Comparison of ENCODE assay signal across 12 mouse cellular contexts in genomic region chr2:20964461-20964860, GRCm38 (mm10). TPM values are rescaled to one million over a fixed set of nuclear protein-coding genes. Genes with fewer than 3 reads are reported as not detected.
A peak's percentile ranks its signal among the peaks of the same experiment; 100 is the strongest.
DNase-seq lines count a peak whose midpoint lies in the region; ATAC-seq and TF ChIP-seq lines count a peak whose summit lies in the region.
"Had no signal": no experiment of that assay in that cellular context is flagged by ENCODE, and none has a peak within 500 bp of the region (broad histone marks: within the 10 kb centered on the region; RNA-seq: fewer than 3 reads in every experiment).

No protein-coding gene starts in this region.

- intact Hi-C loops in left cerebral cortex, adult 2 months (cut with DNase I): no loop called here

- H3K4me2 ChIP-seq in embryonic facial prominence, embryonic 12.5 days (replicated peaks): peak overlapping the region; percentile 15; the same call in 1 of the 2 replicates
- H3K4me2 ChIP-seq in hindbrain, embryonic 14.5 days (replicated peaks): peak overlapping the region; percentile 89
- peak overlapping the region; percentile 53 for H3K4me2 ChIP-seq in myocyte (ENCODE audit: low read depth)
- H3K4me2 ChIP-seq: limb, embryonic 13.5 days had no signal

- peaks cover 34% of the 10 kb centered on the region for H3K4me1 ChIP-seq in embryonic facial prominence, embryonic 12.5 days
- H3K4me1 ChIP-seq in embryonic facial prominence, embryonic 10.5 days: peaks cover 65% of the 10 kb centered on the region
- peaks cover 57% of the 10 kb centered on the region for H3K4me1 ChIP-seq in hindbrain, embryonic 14.5 days (replicated peaks; ENCODE audit: control insufficient read depth, insufficient read depth, low read length)

- TF ChIP-seq CTCF in left cerebral cortex, adult 2 months (IDR thresholded peaks at IDR 0.05): no peak

- no peak overlapping the region for H3ac ChIP-seq in myocyte (ENCODE audit: control insufficient read depth, insufficient read length)

- no peaks in the 10 kb centered on the region for H3K27me3 ChIP-seq in embryonic facial prominence, embryonic 12.5 days
- no peaks in the 10 kb centered on the region for H3K27me3 ChIP-seq in embryonic facial prominence, embryonic 10.5 days (replicated peaks; ENCODE audit: low read depth, poor library complexity, severe bottlenecking)
- no peaks in the 10 kb centered on the region for H3K27me3 ChIP-seq in hindbrain, embryonic 14.5 days (ENCODE audit: control insufficient read depth, insufficient read depth, low read length)
- H3K27me3 ChIP-seq in myocyte (ENCODE audit: control insufficient read depth, insufficient read depth, insufficient read length): no peaks in the 10 kb centered on the region
- H3K27me3 ChIP-seq: limb, embryonic 13.5 days had no signal

- no peak overlapping the region for H3K4me3 ChIP-seq in embryonic facial prominence, embryonic 12.5 days
- H3K4me3 ChIP-seq in embryonic facial prominence, embryonic 10.5 days: no peak overlapping the region
- peak overlapping the region; percentile 62; the same call in 1 of the 2 replicates for H3K4me3 ChIP-seq in left cerebral cortex, adult 2 months
- peak overlapping the region; percentile 97 for H3K4me3 ChIP-seq in hindbrain, embryonic 14.5 days (replicated peaks; ENCODE audit: low read length)
- H3K4me3 ChIP-seq in myocyte: no peak overlapping the region
- H3K4me3 ChIP-seq: limb, embryonic 13.5 days had no signal

- no peak for DNase-seq in embryonic facial prominence, embryonic 10.5 days (ENCODE audit: low spot score)
- no peak for DNase-seq in left cerebral cortex, adult 2 months (ENCODE audit: extremely low spot score in 1 of 2, low spot score in 2 of 2)
- DNase-seq in left cerebral cortex, adult 9 months (ENCODE audit: low spot score in 2 of 2): no peak
- no peak for DNase-seq in hindbrain, embryonic 14.5 days (ENCODE audit: low spot score)
- DNase-seq in kidney, postnatal 25 days: no peak
- DNase-seq: embryo, embryonic 11 days; lung, postnatal 36 days had no signal

- no peaks in the 10 kb centered on the region for H3K36me3 ChIP-seq in embryonic facial prominence, embryonic 12.5 days
- H3K36me3 ChIP-seq in embryonic facial prominence, embryonic 10.5 days (replicated peaks): no peaks in the 10 kb centered on the region
- no peaks in the 10 kb centered on the region; the same call in 1 of the 2 replicates for H3K36me3 ChIP-seq in hindbrain, embryonic 14.5 days (replicated peaks; ENCODE audit: control insufficient read depth, insufficient read depth)
- H3K36me3 ChIP-seq in myocyte (ENCODE audit: control insufficient read depth, insufficient read depth): no peaks in the 10 kb centered on the region
- H3K36me3 ChIP-seq: limb, embryonic 13.5 days had no signal

- ATAC-seq in embryonic facial prominence, embryonic 12.5 days (ENCODE audit: insufficient number of reproducible peaks, insufficient read depth, low FRiP score, low TSS enrichment): no peak
- ATAC-seq in hindbrain, embryonic 14.5 days (ENCODE audit: low FRiP score): no peak
- ATAC-seq in cerebellum, adult (ENCODE audit: insufficient number of reproducible peaks, low FRiP score, low TSS enrichment): no peak
- ATAC-seq: intestine, embryonic 16.5 days had no signal

- no peak overlapping the region for H3K27ac ChIP-seq in embryonic facial prominence, embryonic 12.5 days
- H3K27ac ChIP-seq in embryonic facial prominence, embryonic 10.5 days (replicated peaks): no peak overlapping the region
- H3K27ac ChIP-seq in left cerebral cortex, adult 2 months: no peak overlapping the region
- no peak overlapping the region for H3K27ac ChIP-seq in hindbrain, embryonic 14.5 days
- H3K27ac ChIP-seq: limb, embryonic 13.5 days had no signal

- TF ChIP-seq POLR2A in myocyte (IDR thresholded peaks at IDR 0.05; ENCODE audit: insufficient read length, low read depth): no peak

- peaks cover 85% of the 10 kb centered on the region for H3K79me2 ChIP-seq in myocyte (ENCODE audit: control insufficient read depth, insufficient read depth)

- no peaks in the 10 kb centered on the region for H3K9me3 ChIP-seq in embryonic facial prominence, embryonic 12.5 days
- H3K9me3 ChIP-seq in embryonic facial prominence, embryonic 10.5 days: no peaks in the 10 kb centered on the region
- no peaks in the 10 kb centered on the region for H3K9me3 ChIP-seq in hindbrain, embryonic 14.5 days (ENCODE audit: control insufficient read depth, low read length)
- H3K9me3 ChIP-seq: limb, embryonic 13.5 days had no signal

- H3K9ac ChIP-seq in embryonic facial prominence, embryonic 12.5 days: no peak overlapping the region
- H3K9ac ChIP-seq in hindbrain, embryonic 14.5 days: 0 out of 2 replicates have a peak overlapping the region, but pooled peaks have one; percentile 1
- H3K9ac ChIP-seq: limb, embryonic 13.5 days had no signal

TF ChIP-seq in myocyte, 11 proteins besides CTCF, POLR2A, EP300 and RAD21:
- TF ChIP-seq REST (IDR thresholded peaks at IDR 0.05; ENCODE audit: insufficient read depth, insufficient read length): no peak
- no peak for TF ChIP-seq E2F4 (IDR thresholded peaks at IDR 0.05; ENCODE audit: insufficient read depth)
- no peak for TF ChIP-seq MYOG (IDR thresholded peaks at IDR 0.05; ENCODE audit: control insufficient read depth in 1 of 3, insufficient read depth in 1 of 3, insufficient read length in 2 of 3, low read depth in 2 of 3)
- TF ChIP-seq TCF3 (IDR thresholded peaks at IDR 0.05; ENCODE audit: insufficient read length, low read depth): no peak
- no peak for TF ChIP-seq TCF12 (IDR thresholded peaks at IDR 0.05; ENCODE audit: insufficient read depth, poor library complexity, severe bottlenecking)
- no peak for TF ChIP-seq USF1 (IDR thresholded peaks at IDR 0.05; ENCODE audit: low read depth)
- no peak for TF ChIP-seq MYOD1 (IDR thresholded peaks at IDR 0.05; ENCODE audit: control insufficient read depth in 1 of 3, insufficient read length in 2 of 3, low read depth in 2 of 3)
- no peak for TF ChIP-seq MAX (IDR thresholded peaks at IDR 0.05; ENCODE audit: low read depth)
- TF ChIP-seq CEBPB (IDR thresholded peaks at IDR 0.05; ENCODE audit: insufficient read depth, poor library complexity, severe bottlenecking): no peak
- no peak for TF ChIP-seq SRF (IDR thresholded peaks at IDR 0.05; ENCODE audit: control insufficient read depth, insufficient read length, low read depth)
- no peak for TF ChIP-seq POLR2AphosphoS2 (IDR thresholded peaks at IDR 0.05; ENCODE audit: insufficient read length, low read depth)

RNA-seq across cellular contexts. Expression of gene Arhgap21, which starts 4.2 kb away (rescaled TPM):
- polyA plus RNA-seq in embryonic facial prominence, embryonic 12.5 days (2016; fragmentation: Nextera tagmentation; extraction: Ambion mirVana): 15.9 and 21.7 TPM in 2 replicates
- polyA plus RNA-seq in embryonic facial prominence, embryonic 10.5 days (2016; fragmentation: Nextera tagmentation; extraction: Ambion mirVana): 15.7 and 23.1 TPM in 2 replicates
- total RNA-seq in left cerebral cortex, adult 2 months (2021): 100 to 1,000 TPM; 299 to 304 TPM
- 49.3 and 49.4 TPM in 2 replicates for polyA plus RNA-seq in hindbrain, embryonic 14.5 days (2014; fragmentation: Nextera tagmentation; extraction: Ambion mirVana)
- polyA plus RNA-seq in myocyte (2012; fragmentation: generic; extraction: Trizol): 18.0 TPM

Comparison
In these comparisons a context has a peak if more than half of its experiments do, and no peak if none do; other contexts are left out.
1. H3K4me2 ChIP-seq: peak in every context shown above with its lines; median percentile 89 in hindbrain, embryonic 14.5 days; 53 in myocyte; 15 in embryonic facial prominence, embryonic 12.5 days.
2. H3K4me3 ChIP-seq: peak in left cerebral cortex, adult 2 months (single experiment) and hindbrain, embryonic 14.5 days (single experiment); none in embryonic facial prominence, embryonic 12.5 days (single experiment), embryonic facial prominence, embryonic 10.5 days (single experiment) and myocyte (single experiment).